Mouse (Mus musculus) heart, postnatal 25 days (tissue): ENCODE results near the gene Cfap298. TPM values are rescaled to one million over a fixed set of nuclear protein-coding genes. Genes with fewer than 3 reads are reported as not detected.

Experiments
- DNase-seq: peaks from one replicate; pipeline ENCODE4 v3.0.0; 2022; ENCODE audit warnings: low spot score
- intact Hi-C: fragments of 180-260 bp; cut with DNase I; formaldehyde crosslinking; loops from one replicate; pipeline ENCODE4 v1.15.1; 2025
- total RNA-seq, 2 experiments: library from RNA; stranded (reverse); gene quantifications; 2 replicates each; pipeline ENCODE4 v1.2.3; 2021

The Cfap298 gene
- total RNA-seq, 2 experiments from 2014 or later, result 20.8 to 23.3 TPM

DNA sequence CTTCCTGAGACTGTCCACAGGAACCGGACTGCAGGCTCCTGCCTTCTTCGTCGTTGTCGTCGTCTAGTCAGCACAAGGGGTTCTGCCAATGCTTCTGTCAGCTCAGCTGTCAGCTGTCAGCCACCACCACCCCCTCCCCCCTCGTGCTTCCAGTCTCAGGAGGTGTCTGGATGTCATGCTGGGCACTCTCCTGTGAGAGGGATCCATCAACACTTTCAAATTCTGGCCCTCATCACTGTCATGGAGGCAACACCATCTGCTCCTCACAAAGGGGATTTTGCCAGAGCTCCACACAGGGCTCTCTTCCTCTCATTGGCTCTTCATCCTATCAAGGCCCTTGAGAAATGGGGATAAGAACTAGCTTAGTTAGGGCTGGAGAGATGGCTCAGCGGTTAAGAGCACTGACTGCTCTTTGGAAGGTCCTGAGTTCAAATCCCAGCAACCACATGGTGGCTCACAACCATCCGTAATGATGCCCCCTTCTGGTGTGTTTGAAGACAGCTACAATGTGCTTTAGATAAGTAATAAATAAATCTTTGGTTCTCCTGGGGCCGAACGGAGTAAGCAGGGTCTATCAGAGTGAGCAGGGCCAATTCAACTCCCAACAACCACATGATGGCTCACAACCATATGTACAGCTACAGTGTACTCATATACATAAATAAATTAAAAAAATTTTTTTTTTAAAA lies 13.3 kb downstream of the Cfap298 start:
- DNase-seq, result peak; percentile 23
- intact Hi-C loops, result loop anchor here (10.0 kb wide), 1 partner anchor 607 kb away; no protein-coding TSS in a partner anchor

DNA sequence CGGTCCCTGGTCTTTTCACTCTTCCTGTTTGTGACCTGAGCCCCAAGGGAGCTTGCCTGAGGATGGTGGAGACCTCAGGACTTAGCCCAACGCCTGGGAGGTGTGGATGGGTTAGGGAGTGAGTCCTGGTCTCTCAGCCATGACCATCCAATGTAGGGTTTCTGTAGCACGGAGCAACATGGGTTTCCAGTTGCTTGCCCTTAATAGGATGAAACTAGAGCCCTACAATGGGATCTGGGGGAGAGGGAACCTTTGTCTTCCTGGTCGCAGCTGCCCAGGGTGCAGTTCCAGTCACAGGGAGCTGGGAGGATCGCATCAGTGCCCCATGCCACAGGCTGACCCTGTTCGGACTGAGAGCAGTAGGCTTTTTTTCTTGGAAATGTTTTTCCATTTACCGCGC lies 17.8 kb downstream of the Cfap298 start:
- intact Hi-C loops, result no loop called here
- no peak for DNase-seq

DNA sequence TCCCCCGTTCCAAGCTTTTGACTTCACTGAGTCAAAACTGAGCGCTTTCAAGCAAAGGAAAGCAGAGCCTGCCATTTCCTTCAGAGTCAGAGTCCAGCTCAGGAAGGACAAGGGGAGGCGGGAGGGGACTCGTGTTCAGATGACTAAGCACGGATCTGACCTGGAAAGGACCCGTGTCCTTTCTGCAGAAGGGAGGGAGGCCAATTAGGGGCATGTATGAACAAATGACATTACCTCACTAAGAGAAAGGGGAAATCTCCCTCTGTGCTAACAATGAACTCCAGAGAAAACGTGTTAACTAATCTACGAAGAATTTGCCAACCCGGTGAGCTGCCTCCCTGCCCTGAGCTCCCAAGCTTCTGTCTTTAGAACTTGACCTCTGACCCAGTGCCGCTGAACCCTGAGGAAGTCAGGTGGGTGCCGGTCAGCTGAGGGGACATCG lies 18.9 kb downstream of the Cfap298 start:
- intact Hi-C loops, result no loop called here
- DNase-seq, result peak; percentile 27

DNA sequence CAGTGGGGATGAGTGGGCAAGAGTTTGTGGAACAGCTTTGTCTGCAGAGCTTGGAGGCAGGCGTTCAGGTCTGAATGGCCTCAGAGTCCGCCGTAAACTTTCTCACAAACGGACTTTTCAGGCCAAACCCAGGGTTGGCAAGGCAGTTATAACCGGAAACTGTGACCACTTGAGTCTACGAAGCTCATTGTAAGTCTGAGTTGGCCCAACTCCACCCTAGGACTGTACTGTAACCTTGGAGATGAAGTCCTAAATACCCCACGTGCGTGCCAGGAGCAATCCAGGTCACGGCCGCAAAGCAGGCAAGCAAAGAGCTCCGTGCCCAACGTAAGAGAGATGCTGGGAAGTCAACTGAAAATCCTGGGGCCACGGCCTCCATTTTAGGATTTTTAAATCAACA lies 23.1 kb downstream of the Cfap298 start:
- intact Hi-C loops, result no loop called here
- DNase-seq, result no peak

DNA sequence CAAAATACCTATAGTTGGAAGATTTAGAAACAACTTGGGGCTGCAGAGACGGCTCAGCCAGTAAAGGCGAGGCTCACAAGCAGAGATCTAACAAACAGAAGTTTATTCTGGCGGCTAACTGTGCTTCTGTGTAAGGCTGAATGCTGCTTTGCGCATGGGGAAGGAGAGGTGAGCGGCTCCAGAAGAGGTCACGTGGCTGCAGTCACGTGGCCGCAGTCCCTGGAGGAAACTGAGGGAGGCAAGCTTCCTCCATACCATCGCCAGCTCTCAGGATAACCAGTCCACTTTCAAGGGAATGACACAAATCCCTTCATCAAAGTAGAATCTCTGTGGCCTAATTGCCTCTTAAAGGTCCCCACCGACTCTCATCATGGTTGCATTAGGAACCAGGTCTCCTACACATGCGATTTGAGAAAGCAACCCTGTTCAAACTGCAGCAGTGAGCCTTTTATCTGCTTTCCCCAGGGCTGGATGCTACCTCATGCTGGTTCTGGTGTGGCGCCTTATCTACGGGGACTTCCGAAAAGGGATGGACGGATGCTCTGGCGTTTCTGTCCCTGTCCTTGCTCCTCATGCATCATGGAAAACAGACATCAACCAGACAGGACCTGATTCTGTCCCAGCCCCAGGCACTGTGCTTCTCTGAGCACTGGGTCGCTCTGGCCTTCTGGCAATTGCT lies 23.9 kb downstream of the Cfap298 start:
- DNase-seq, result no peak
- intact Hi-C loops, result no loop called here

DNA sequence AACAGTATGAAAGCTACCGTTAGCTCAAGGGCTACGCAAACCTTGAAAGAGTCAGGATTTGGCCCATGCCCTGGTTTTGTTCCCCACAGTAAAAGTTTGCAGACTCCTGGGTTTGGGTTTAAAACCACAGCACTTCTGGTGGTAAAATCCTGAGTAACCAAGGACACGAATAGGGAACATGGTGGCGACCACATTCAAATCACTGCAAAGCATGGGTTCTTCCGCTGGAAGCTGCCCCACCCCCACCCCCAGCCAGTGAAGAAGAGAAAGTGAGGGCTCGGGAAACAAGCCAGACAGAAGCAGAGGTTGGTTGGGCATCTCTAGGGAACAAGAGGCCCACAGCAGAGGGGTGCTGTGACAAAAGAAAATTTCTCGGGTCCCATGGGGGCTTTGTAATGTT lies 27.7 kb downstream of the Cfap298 start:
- no peak for DNase-seq
- intact Hi-C loops, result no loop called here

DNA sequence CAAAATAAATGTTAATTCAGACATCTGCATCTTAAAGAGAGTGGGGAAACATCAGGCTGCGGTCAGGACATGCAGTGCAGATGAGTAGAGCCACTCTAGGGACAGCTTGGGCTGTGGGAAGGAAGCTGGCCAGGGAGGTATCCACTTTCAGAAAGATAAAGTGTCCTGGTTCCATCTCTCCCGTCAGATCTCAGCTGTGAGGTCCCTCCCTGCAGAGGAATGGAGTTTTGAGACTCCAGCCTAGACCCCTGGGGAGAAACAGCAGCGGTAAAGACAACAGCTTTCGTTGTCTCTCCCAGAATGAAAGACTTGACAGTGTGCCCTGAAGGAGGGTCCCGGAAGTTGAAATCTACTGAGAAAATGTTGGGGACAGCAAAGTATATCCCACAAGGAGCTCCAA lies 31.6 kb downstream of the Cfap298 start:
- intact Hi-C loops, result no loop called here
- no peak for DNase-seq

DNA sequence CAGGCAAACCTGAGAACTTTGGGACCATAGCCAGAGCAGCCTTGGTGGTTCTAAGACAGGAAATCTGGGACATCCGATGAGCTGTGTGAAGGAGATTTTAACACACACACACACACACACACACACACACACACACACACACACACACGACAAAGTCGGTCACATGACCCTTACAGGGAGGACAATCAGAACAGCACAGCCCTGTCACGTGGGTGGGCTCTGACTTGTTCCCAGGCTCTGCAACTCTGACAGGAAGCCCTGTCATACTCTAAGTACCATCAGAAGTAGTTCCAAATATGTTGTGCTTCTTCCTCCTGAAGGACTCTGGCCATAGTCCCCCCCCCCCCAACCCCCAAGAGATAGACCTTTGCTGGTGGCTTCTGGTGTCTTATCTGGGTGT lies 33.5 kb downstream of the Cfap298 start:
- intact Hi-C loops, result no loop called here
- no peak for DNase-seq

DNA sequence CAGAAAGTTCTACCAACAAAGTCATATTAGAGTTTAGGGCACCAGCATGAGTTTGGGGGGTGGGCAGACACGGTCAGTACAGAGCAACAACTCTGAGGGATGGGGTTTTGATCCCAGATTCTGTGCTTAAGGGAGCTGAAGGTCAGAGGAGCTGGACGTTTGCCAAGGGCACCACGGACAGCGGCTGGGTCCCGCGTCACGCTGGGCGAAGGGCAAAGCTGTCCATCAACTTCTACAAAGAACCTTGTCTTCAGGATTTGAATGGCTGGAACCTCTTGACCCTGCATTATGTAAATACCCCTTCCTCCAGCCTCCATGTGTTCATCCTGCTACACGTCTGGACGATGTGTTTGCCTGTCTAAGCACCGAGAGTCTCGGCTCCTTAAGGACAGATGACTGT lies 35.4 kb downstream of the Cfap298 start:
- intact Hi-C loops, result no loop called here
- DNase-seq, result no peak

DNA sequence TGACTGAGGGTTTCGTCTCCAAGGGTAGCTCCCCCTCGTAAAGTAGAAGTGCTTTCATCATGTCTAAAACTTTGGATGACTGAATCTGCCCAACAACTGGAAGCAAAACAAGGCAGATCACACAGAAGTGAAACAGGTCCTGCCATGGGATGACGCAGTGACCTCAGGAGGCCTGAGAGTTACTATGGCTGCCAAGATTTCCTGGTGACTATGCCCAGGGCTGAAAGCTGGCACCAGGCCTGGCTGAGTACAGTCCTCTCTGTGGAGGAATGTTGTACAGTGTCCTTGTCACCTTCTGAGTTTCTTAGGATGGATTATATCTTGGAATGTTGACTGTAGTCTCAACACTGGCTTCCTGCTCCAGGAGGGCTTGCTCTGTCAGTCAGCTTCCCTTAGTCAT lies 37.3 kb downstream of the Cfap298 start:
- DNase-seq, result no peak
- intact Hi-C loops, result no loop called here

DNA sequence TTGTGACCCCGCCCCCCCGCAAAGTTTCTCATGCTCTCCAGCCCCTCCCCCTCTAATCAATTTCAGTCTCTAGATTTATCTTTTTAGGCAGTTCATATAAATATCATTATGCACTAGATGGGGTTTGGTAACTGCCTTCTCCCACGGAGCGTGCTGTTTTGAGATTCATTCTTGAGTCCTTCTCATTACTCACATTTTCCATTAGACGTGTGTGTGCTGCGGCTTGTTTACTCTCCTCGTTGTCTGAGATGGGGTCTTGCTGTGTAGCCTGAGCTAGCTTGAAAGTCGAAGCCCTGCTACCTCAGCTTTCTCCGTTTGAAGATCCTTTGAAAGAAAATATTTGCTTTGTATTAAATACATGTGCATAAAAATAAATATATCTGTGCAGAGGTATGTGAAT lies 41.1 kb downstream of the Cfap298 start:
- intact Hi-C loops, result no loop called here
- DNase-seq, result no peak

DNA sequence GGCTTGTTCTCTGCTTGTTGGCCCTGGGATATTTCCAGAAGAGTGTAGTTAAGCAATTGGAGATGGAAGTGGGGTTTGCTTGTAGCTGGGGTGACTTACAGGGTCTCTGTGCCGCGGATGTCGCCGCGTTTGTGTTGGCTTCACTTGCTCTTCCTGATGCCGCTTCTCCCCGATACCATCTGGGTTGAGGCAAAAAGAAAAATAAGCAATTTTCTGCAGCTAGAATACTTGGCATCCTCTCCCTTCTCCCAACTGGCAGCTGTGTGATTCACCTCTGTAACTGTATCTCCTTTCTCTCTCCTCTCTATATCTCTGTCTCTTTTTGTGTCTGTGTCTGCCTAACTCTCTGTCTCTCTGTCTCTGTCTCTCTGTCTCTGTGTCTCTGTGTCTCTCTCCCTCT lies 41.9 kb downstream of the Cfap298 start:
- intact Hi-C loops, result no loop called here
- DNase-seq, result no peak

DNA sequence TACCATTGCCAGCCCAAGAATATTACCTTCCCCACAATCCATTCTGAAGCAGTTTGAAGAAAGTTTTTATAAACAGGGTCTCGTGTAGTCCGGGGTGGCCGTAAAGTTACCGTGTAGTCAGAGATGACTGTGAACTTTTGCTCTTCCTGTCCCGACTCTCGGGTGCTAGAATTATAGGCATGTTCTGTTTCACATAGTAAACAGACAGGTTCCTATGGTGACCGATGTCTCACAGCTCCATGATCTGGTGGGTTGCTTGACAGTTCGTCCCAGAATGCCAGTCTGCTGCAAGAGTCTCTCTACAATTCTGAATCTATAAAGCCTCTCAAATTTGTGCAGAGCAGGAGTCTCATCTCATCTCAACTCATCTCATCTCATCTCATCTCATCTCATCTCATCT lies 42.8 kb downstream of the Cfap298 start:
- intact Hi-C loops, result no loop called here

DNA sequence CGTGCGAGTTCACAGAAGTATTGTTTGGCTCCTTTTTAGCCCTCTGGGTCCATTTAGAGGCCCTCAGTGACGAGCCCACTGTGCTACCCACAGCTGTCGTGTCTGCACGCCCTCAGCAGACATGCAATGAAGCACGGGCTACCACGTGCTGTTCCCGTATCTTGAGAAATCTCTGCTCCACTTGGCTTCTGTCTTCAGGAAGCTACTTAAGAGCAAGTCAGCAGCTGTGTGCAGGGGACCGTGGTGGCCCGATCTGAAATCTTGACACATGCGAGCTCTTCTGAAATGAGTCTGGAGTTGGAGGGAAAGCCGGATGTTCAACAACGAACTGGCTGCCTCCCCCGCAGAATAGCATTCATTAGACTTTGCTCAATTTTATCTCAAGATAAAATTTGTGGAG lies 43.3 kb downstream of the Cfap298 start:
- intact Hi-C loops, result no loop called here
- DNase-seq, result no peak

More for the DNA sequence above, 42.8 kb downstream of the Cfap298 start:
- DNase-seq, result no peak

DNA sequence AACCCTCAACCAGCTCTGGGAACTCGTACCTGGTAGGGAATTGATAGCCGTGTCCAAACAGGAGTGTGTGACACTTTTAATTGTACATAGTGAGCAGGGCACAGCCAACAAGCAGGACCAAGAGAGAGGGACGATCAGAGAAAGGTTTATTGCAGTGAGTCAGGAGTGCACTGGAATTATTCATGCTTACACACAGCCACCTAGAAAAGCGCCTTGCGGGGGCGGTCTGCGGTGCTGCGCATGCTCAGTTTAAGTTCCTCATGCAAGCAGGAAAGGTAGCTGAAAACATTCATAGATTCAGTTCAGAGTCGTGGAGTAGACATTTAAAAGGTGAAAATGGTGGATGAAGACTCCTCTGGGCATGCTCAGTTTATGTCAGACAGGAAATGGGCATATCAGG lies 44.2 kb downstream of the Cfap298 start:
- intact Hi-C loops, result no loop called here
- DNase-seq, result no peak

DNA sequence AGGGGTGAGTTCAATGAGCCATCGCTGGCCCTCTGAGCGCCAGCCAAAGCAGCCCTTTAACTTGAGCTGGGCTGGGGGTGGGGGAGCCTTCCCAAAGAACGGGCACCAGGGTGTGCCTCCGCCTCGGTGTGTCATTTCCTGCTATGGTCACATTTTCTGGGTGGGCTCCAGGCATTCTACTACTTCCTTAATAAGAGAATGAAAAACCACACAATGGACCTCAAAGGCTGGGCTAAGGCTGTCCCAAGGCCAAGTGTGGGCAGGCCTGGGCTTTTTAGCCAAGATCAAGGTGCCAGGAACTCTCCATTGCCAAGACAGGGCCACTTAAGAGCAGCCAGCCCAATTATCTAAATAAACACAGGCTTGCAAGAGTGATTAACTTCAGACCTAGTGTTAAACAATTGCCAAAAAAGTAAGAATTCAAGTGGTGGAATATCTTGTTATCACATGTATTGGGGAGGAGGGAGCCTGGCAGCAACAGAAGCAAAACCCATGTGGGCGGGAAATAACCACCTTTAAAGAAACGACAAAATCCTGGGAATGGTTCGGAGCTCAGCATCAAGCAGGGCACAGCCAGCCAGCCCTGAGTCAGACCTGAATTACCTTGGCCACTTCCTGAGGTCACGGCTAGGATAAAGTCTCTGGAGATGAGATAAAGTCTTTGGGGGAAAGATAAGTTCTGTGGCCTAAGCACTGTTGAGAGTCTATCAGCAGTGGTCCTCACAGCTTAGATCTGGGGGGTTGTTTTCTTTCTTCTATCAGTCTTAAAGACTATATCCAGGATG lies 48.9 kb downstream of the Cfap298 start:
- intact Hi-C loops, result loop anchor here (5.0 kb wide), 1 partner anchor 54 kb away; no protein-coding TSS in a partner anchor

DNA sequence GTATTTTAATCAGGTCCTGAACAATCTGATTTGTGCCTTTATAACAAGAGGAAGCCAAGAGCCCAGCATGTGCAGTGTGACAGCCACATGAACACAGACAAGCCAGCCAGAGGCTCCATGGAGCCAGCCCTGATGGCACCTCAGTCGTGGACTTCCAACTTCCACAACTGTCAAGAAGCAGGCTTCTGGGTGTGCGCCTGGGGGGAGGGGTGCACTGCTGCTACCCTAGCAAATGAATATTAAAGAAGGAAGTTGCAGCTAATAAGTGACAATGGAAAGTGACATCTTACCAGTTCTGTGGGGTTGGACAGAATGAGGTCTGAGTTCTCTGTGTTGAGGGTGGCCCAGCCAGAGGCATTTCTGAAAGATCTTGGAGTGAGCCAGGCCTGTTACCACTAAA lies 49.6 kb downstream of the Cfap298 start:
- DNase-seq, result no peak
- intact Hi-C loops, result loop anchor here (5.0 kb wide), 1 partner anchor 53 kb away; no protein-coding TSS in a partner anchor

More for the DNA sequence above, 48.9 kb downstream of the Cfap298 start:
- peak; percentile 42 for DNase-seq

DNA sequence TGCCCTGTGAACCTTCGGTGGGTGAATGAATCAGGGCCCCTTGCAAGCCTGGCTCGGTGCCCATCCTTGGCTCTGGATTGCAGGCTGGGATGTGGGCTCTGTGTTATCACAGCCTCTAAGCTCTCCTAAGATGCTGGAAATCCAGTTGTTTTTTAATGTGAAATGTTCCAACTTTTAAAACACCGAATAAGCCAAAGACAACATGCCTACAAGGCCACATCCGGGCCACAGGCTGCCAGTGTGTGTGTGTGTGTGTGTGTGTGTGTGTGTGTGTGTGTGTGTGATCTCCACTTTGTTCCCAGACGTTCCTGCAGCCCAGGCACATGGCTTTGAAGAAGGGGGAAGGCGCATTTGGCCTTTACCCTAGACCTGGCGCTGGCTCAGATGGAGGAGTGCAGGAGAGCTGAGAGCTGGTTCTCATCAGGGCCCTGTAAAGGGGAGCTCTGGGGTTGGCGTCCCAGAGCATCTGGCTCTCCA lies 52.4 kb downstream of the Cfap298 start:
- intact Hi-C loops, result no loop called here

DNA sequence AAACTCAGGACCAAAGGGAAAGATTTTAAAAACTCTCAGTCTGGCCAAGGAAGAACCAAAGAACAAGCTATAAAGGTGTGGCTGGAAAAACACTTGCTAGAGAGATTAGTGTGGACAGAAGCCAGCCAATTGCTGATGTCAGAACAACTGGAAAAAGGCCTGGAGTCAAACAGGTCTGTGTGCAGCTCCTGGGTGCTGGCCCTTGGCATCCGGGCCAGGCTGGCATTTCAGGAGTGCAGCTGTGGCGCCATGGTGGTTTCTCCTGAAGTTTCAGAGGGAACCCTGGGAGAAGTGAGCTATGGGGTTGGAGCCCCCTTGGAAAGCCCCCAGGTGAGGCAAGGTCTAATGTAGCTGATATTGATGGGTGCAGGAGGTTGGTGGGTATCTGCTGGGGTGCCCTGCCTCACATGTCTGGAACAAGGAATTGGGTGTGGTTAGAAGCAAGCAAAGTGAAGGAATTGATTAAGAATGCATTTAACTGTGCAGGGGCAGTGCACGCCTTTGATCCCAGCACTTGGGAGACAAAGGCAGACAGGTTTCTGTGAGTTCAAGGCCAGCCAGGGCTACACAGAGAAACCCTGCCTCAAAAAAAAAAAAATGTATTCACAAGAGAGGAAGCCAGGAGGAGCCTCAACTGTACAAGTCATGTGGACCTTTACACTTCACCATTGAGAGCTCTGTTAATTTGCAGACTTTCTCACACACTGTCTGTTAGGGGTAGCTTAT lies 56.6 kb downstream of the Cfap298 start:
- intact Hi-C loops, result no loop called here

More for the DNA sequence above, 52.4 kb downstream of the Cfap298 start:
- peak; percentile 42 for DNase-seq

More for the DNA sequence above, 56.6 kb downstream of the Cfap298 start:
- no peak for DNase-seq
